ENCODE assay signal across 24 mouse cellular contexts in genomic region chr2:91320559-91321529, GRCm38 (mm10). TPM values are rescaled to one million over a fixed set of nuclear protein-coding genes. Genes with fewer than 3 reads are reported as not detected.
DNase-seq lines count a peak whose midpoint lies in the region; ATAC-seq and TF ChIP-seq lines count a peak whose summit lies in the region.
"Had no signal": no experiment of that assay in that cellular context is flagged by ENCODE, and none has a peak within 500 bp of the region (broad histone marks: within the 10 kb centered on the region; RNA-seq: fewer than 3 reads in every experiment).

No protein-coding gene starts in this region.

- no peak for TF ChIP-seq CTCF in kidney, postnatal 0 days (IDR thresholded peaks at IDR 0.05; ENCODE audit: low read depth)
- no peak for TF ChIP-seq CTCF in small intestine, adult 2 months (IDR thresholded peaks at IDR 0.05; ENCODE audit: extremely low read depth, insufficient read length, insufficient replicate concordance, low read depth, low read length)

- no peaks in the 10 kb centered on the region for H3K27me3 ChIP-seq in kidney, postnatal 0 days (ENCODE audit: insufficient read depth, low read length)
- no peaks in the 10 kb centered on the region for H3K27me3 ChIP-seq in intestine, embryonic 16.5 days (replicated peaks; ENCODE audit: control insufficient read depth, insufficient read depth, low read length)
- H3K27me3 ChIP-seq in small intestine, adult 2 months (ENCODE audit: control insufficient read depth, insufficient read depth, low read length): no peaks in the 10 kb centered on the region
- H3K27me3 ChIP-seq: embryonic facial prominence, embryonic 12.5 days; forebrain, embryonic 12.5 days; hindbrain, embryonic 15.5 days; kidney, embryonic 15.5 days; limb, embryonic 15.5 days; neural tube, embryonic 15.5 days had no signal

- H3K9ac ChIP-seq in kidney, postnatal 0 days (ENCODE audit: low read depth, low read length): no peak overlapping the region
- no peak overlapping the region for H3K9ac ChIP-seq in intestine, embryonic 16.5 days (ENCODE audit: low read depth, low read length)
- H3K9ac ChIP-seq: embryonic facial prominence, embryonic 12.5 days; forebrain, embryonic 12.5 days; hindbrain, embryonic 15.5 days; kidney, embryonic 15.5 days; limb, embryonic 15.5 days; neural tube, embryonic 15.5 days had no signal

- no peak for DNase-seq in kidney, postnatal 0 days (ENCODE audit: low spot score)
- DNase-seq in kidney, postnatal 36 days: no peak
- DNase-seq in lung, postnatal 25 days (ENCODE audit: low spot score): peak; percentile 39
- no peak for DNase-seq in lung, postnatal 4 days
- no peak for DNase-seq in right cerebral cortex, adult 2 months (ENCODE audit: low spot score in 2 of 2)
- DNase-seq in cerebellum, postnatal 36 days: no peak
- DNase-seq: adrenal gland, postnatal 36 days; cerebellum, adult 11 months; cerebellum, postnatal 10 days; kidney, adult 11 months; left cerebral cortex, postnatal 4 days; thymus, postnatal 25 days had no signal

- ATAC-seq in kidney, postnatal 0 days (replicated peaks; ENCODE audit: low FRiP score, low read depth): 0 out of 2 replicates have a peak, but pooled peaks have one; percentile 17
- ATAC-seq in intestine, embryonic 16.5 days: peak; percentile 49
- ATAC-seq: CD4-positive, CD25-positive, alpha-beta regulatory T cell, adult 4 months had no signal

- H3K4me3 ChIP-seq in kidney, postnatal 0 days (replicated peaks; ENCODE audit: low read depth, low read length): no peak overlapping the region
- no peak overlapping the region for H3K4me3 ChIP-seq in intestine, embryonic 16.5 days (ENCODE audit: low read length)
- no peak overlapping the region for H3K4me3 ChIP-seq in small intestine, adult 2 months (ENCODE audit: low read depth, low read length)
- H3K4me3 ChIP-seq: embryonic facial prominence, embryonic 12.5 days; forebrain, embryonic 12.5 days; heart, embryonic 10.5 days; hindbrain, embryonic 15.5 days; kidney, embryonic 15.5 days; limb, embryonic 15.5 days; neural tube, embryonic 15.5 days had no signal

- no peaks in the 10 kb centered on the region for H3K36me3 ChIP-seq in kidney, postnatal 0 days (ENCODE audit: insufficient read depth, low read length)
- no peaks in the 10 kb centered on the region for H3K36me3 ChIP-seq in intestine, embryonic 16.5 days (ENCODE audit: control insufficient read depth, insufficient read depth, low read length)
- H3K36me3 ChIP-seq in small intestine, adult 2 months (ENCODE audit: control insufficient read depth, insufficient read depth, low read length): no peaks in the 10 kb centered on the region
- H3K36me3 ChIP-seq: heart, embryonic 10.5 days; hindbrain, embryonic 15.5 days; kidney, embryonic 15.5 days; limb, embryonic 15.5 days had no signal

- TF ChIP-seq POLR2A in small intestine, adult 2 months (IDR thresholded peaks at IDR 0.05; ENCODE audit: low read depth, low read length): no peak

- WGBS in kidney, postnatal 0 days: 80% methylated on average over 10 of the region's 10 CpGs
- 66% methylated on average over 10 of the region's 10 CpGs for WGBS in intestine, embryonic 16.5 days
- 36% methylated on average over 10 of the region's 10 CpGs for WGBS in small intestine, adult 2 months

- H3K27ac ChIP-seq in kidney, postnatal 0 days: no peak overlapping the region
- peak overlapping the region; percentile 81 for H3K27ac ChIP-seq in intestine, embryonic 16.5 days (ENCODE audit: low read length)
- H3K27ac ChIP-seq in small intestine, adult 2 months (ENCODE audit: insufficient read depth, low read depth, low read length): peak overlapping the region; percentile 85
- H3K27ac ChIP-seq: embryonic facial prominence, embryonic 12.5 days; forebrain, embryonic 12.5 days; heart, embryonic 10.5 days; hindbrain, embryonic 15.5 days; kidney, embryonic 15.5 days; limb, embryonic 15.5 days; macrophage; neural tube, embryonic 15.5 days had no signal

- no peaks in the 10 kb centered on the region for H3K9me3 ChIP-seq in kidney, postnatal 0 days (replicated peaks; ENCODE audit: low read length)
- no peaks in the 10 kb centered on the region for H3K9me3 ChIP-seq in intestine, embryonic 16.5 days (ENCODE audit: control insufficient read depth, low read length)
- H3K9me3 ChIP-seq: embryonic facial prominence, embryonic 12.5 days; forebrain, embryonic 12.5 days; heart, embryonic 10.5 days; hindbrain, embryonic 15.5 days; kidney, embryonic 15.5 days; limb, embryonic 15.5 days; neural tube, embryonic 15.5 days had no signal

- H3K4me1 ChIP-seq in kidney, postnatal 0 days (replicated peaks; ENCODE audit: insufficient read depth, low read length): 0 out of 2 replicates have a peak, but pooled peaks cover 6% of the 10 kb centered on the region
- peaks cover 16% of the 10 kb centered on the region for H3K4me1 ChIP-seq in intestine, embryonic 16.5 days (ENCODE audit: control insufficient read depth, insufficient read depth, low read length)
- peaks cover 17% of the 10 kb centered on the region; the same call in 1 of the 2 replicates for H3K4me1 ChIP-seq in small intestine, adult 2 months (ENCODE audit: control insufficient read depth, insufficient read depth, insufficient read length, low read length)
- H3K4me1 ChIP-seq: embryonic facial prominence, embryonic 12.5 days had no signal

- H3K4me2 ChIP-seq in kidney, postnatal 0 days (ENCODE audit: low read length): no peak overlapping the region
- H3K4me2 ChIP-seq in intestine, embryonic 16.5 days (ENCODE audit: low read depth, low read length): no peak overlapping the region
- H3K4me2 ChIP-seq: embryonic facial prominence, embryonic 12.5 days; forebrain, embryonic 12.5 days; hindbrain, embryonic 15.5 days; kidney, embryonic 15.5 days; limb, embryonic 15.5 days; midbrain, embryonic 11.5 days; neural tube, embryonic 15.5 days had no signal

RNA-seq across cellular contexts. Expression of gene Arfgap2, which starts 56.1 kb away (rescaled TPM):
- 66.6 and 73.9 TPM in 2 replicates for polyA plus RNA-seq in kidney, postnatal 0 days (2015; fragmentation: Nextera tagmentation; extraction: Ambion mirVana)
- polyA plus RNA-seq in intestine, embryonic 16.5 days (2015; fragmentation: Nextera tagmentation; extraction: Ambion mirVana): 68.4 and 73.1 TPM in 2 replicates
- polyA plus RNA-seq in small intestine, adult 2 months (2012; rRNA removed): 17.6 and 34.6 TPM in 2 replicates
